Mouse (Mus musculus): ENCODE measurements around the gene Oxld1.
A peak's percentile ranks its signal among the peaks of the same experiment; 100 is the strongest.

GRCm38 (mm10) chr11:120458847-120459597 is 1.2 kb upstream of the Oxld1 start:
- peak; percentile 10; the same call in 1 of the 2 replicates for TF ChIP-seq CTCF (IDR thresholded peaks at IDR 0.05; ENCODE audit: insufficient read depth, low read length)
- no peak for TF ChIP-seq POLR2A (IDR thresholded peaks at IDR 0.05; ENCODE audit: borderline replicate concordance, extremely low read depth, low read depth, low read length)
